Mouse (Mus musculus): ENCODE measurements around the gene Gnpnat1.

DNA sequence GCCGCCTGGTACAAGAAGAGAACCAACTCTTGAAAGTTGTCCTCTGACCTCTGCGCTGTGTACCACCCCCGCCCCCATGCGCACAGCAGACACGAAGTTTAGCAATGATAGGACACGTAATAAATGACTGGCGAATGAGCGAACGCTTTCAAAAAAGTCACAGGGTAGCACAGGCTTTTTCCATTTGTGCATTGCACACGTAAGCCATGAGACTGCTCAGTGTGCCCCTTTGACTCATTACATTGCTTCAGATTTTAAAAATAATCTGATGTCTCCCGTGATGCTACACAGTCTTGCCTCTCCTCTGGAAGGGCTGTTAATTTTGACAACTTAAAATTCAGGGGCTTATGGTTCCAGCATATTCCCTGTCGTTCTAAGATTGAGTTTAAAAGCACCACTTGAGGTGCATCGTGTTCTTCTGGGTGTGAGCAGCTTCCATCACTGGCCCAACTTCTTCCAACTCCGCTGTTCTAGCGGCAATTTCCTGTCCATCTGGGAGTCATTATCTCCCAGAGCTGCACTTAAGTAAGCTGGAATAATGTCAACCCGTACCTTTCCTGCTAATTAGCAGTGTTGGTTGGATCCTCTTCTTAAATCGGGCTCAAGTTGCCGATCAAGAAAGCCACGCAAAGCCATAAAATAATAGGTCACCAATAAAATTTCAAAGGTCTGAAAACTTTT lies 33.7 kb upstream of the Gnpnat1 start:
- no peak for TF ChIP-seq CTCF (IDR thresholded peaks at IDR 0.05; ENCODE audit: low read depth, low read length)
- TF ChIP-seq EP300 (IDR thresholded peaks at IDR 0.05; ENCODE audit: insufficient read depth, low read depth, low read length), result no peak

All from ES-Bruce4 (cell line).